Mouse (Mus musculus): ENCODE results near the gene Evl. TPM values are rescaled to one million over a fixed set of nuclear protein-coding genes. Genes with fewer than 3 reads are reported as not detected.
"Not testable (repeated sequence)": the region's sequence is repeated elsewhere in the genome, so short reads cannot be mapped to it uniquely, and the experiment has no call there.

The Evl gene
- 100 to 1,000 TPM; 260 to 266 TPM for total RNA-seq (2021)

DNA sequence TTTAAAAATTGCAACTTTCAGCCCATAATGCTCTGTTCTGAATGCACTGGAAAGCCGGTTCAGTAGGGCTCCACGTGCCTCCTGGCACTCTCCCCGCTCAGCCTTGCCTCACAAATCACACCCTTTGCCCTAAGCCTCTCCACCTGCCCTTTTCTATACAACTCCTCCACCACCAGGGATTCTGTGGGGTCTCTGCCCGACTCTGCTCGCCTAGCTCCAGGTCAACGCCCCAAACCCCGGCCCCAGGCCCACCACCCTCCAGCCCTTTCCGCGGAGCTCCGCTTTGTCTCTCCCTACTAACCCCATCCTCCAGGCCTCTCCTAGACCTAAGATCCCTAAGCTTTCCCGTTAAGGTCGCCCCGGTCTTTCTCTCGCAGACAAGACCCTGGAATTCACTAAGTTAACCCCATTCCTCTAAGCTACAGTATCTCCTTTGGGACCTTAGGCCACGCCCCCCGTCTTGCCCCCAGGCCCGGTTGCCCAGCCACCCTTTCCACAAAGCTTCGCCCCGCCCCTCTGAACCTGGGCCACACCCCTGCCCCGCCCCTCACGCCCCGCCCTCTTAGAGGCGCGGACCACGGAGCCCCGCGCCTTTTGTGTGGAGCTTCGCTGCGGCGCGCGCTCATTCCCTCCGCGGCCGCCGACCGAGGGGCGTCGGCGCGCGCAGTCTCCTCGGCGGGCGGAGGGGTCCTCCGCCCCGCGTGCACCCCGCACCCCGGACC lies at the start of gene Evl:
Gene Evl, plus strand, starts transcription at position 601 of the 722 bp plus-strand sequence.
- peak; percentile 75 to 77 for DNase-seq (ENCODE audit: low spot score in 2 of 2)
- intact Hi-C loops (cut with DNase I): no loop called here

DNA sequence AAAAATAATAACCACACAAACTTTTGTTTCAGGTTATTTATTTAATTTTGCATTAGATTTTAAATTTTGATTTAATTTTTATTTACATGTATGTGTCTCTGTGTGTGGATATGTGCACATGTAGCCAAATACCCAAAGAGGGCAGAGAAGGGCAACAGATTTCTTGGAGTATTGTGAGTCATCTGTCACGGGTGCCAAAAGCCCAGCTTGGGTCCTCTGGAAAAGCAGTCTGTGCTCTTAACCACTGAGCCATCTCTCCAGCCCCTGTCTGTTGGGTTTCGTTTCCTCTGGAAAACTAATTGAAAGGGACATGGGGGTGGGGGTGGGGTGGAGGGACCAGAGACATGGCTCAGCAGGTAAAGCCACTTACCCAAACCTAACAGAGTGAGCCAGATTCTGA lies 48.7 kb upstream of the Evl start:
- DNase-seq (ENCODE audit: low spot score in 2 of 2): no peak

DNA sequence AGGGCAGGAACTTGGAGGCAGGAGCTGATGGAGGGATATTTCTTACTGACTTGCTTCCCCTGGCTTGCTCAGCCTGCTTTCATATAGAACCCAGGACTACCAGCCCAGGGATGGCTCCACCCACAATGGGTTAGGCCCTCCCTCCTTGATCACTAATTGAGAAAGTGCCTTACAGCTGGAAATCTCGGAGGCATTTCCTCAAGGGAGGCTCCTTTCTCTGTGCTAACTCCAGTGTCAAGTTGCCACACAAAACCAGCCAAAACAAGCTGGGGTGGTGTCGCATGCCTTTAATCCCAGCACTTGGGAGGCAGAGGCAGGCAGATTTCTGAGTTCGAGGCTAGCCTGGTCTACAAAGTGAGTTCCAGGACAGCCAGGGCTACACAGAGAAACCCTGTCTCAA lies 47.5 kb upstream of the Evl start:
- DNase-seq (ENCODE audit: low spot score in 2 of 2); intact Hi-C loops (cut with DNase I): not testable (repeated sequence)

More for the DNA sequence above, 48.7 kb upstream of the Evl start:
- intact Hi-C loops (cut with DNase I): no loop called here

DNA sequence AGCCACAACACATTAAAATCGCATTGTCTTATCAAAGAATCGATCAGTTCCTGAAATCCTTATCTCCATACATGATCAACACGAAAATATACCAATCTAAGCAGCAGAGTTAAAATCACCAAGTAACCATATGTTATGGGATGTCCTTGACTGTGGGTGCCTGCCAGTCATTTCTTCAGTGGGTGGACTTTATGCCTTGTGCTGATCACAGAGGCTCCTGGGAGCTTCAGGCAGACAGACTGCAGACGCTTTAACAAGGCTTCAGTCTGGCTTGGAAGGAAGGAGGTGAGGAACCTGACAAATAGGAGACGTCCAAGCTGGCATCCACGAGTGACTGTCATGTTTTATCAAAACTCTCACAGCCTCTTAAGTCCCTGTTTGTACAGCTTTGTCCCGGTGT lies 43.9 kb upstream of the Evl start:
- DNase-seq (ENCODE audit: low spot score in 2 of 2): peak in 1 of 2 experiments; percentile 80
- intact Hi-C loops (cut with DNase I): loop anchor here (1.0 kb wide), 1 partner anchor 77 kb away; no protein-coding TSS in a partner anchor

DNA sequence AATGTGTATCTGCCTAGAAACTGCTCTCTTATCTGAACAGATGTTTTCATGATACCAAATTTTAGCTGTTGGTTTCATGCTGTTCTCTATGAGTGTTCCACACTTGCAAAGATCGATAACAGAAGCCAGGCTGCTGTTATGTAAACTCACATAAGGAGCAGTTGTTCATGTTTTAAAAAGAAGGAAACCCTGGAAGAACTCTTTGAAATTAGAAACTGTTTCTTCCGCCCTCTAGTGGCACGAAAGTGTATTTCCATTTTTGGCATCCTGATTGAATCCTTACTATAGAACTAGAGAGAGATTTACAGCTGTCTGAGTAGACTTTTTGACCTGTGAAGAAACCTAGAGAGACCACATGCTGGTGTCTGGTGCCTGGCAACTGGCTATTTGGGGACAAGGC lies 43.5 kb upstream of the Evl start:
- intact Hi-C loops (cut with DNase I): no loop called here
- peak; percentile 55 to 85 for DNase-seq (ENCODE audit: low spot score in 2 of 2)

DNA sequence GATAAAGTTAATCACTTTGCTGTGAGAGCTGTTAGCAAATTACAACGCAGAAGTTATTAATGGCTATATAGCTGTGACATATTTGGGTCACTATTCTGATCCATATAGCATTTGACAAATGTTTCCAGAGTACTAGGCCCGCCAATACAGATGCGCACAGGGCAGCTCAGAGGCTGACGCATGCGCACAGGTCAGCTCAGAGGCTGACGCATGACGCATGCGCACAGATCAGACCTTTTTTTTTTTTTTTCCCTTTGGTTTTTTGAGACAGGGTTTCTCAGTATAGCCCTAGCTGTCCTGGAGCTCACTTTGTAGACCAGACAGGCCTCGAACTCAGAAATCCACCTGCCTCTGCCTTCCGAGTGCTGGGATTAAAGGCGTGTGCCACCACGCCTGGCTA lies 39.1 kb upstream of the Evl start:
- DNase-seq (ENCODE audit: low spot score in 2 of 2): no peak
- intact Hi-C loops (cut with DNase I): no loop called here

DNA sequence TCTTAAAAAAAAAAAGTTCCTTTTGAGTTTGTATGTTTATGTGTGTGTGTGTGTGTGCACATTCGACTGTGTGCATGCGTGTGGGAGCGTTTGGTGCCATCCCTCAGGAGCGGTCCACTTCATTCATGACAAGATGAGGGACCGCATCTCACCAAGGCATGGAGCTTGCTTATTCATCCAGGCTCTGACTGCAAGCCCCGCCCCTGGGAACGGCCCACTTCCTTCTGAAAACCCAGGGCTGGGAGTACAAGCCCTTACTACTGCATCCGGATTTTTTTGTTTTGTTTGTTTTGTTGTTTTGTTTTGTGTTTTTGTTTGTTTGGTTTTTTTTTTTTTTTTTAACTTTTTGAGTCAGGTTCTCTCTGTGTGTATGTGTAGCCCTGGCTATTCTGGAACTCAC lies 35.1 kb upstream of the Evl start:
- DNase-seq (ENCODE audit: low spot score in 2 of 2): no peak
- intact Hi-C loops (cut with DNase I): no loop called here

DNA sequence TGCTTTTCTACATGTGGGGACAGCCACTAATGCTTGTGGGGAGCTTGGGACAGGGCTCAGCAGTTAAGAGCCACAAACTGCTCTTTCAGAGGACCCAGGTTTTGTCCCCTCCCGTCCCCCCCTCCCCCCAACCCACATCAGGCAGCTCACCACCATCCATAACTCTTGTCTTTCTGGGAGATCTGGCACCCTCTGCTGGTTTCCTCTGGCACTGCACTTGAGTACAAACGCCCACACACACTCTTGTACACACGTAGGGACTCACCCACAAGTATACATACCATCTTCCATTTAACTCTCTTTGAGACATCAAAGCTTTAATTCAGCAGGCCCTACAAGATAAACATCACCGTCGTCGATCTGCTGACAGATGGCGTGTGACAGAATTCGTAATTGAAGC lies 25.3 kb upstream of the Evl start:
- intact Hi-C loops (cut with DNase I): no loop called here
- peak; percentile 60 to 76 for DNase-seq (ENCODE audit: low spot score in 2 of 2)

DNA sequence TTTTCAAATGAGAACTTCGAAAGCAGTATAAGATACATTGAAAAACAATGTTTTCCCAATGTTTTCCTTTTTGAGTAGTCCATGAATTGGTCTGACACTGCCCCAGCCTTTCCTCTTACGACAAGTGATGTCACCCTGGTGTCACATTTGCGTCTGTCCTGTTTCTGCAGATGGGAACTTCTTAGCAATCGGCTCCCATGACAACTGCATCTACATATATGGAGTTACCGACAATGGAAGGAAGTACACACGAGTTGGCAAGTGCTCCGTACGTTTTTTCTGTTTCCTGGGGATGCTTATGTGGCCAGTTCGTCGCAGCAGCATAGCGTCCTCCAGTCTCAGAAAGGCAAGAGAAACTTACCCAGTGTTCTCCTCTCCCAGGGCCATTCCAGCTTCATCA lies 20.0 kb upstream of the Evl start:
- no peak for DNase-seq (ENCODE audit: low spot score in 2 of 2)
- intact Hi-C loops (cut with DNase I): loop anchor here (10.0 kb wide), 1 partner anchor 330 kb away; no protein-coding TSS in a partner anchor

DNA sequence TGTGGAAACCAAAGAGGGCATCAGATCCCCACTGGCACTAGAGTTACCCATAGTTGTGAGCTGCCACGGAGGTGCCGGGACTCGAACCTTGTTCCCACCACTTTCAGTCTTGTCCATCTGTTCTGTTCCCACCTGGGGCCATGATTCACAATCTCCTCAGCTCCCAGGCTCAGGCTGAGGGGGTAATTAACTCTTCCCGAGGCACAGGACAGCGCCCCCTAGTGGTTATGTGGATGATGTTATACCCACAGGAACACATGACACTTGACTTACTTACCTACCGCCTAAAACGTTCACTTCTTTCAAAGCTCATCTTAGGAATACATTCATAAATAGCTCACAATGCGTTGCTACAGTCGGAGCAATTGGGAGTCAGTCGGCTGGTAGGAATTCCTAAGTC lies 18.1 kb upstream of the Evl start:
- intact Hi-C loops (cut with DNase I): loop anchor here (10.0 kb wide), 1 partner anchor 332 kb away; no protein-coding TSS in a partner anchor
- DNase-seq (ENCODE audit: low spot score in 2 of 2): no peak

DNA sequence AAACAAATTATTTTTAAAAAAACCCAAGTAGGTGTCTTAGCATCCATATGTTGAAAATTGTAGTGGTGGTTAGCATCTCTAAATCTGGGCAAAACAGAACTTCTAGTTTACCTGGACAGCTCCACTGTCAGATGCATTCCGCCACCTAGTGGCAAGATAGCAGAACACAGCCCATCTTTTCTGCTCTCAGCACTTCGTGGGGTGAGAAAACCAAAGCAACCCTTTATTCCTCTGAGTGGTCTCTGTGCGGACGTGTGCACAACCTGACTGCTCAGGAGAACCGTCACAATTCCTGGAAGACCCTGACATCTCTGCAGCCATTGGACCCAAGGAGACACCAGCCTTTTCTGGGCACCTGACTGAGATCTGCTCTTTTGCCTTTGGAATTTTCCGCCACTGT lies 13.4 kb upstream of the Evl start:
- DNase-seq (ENCODE audit: low spot score in 2 of 2): peak; percentile 50 to 77
- intact Hi-C loops (cut with DNase I): no loop called here

DNA sequence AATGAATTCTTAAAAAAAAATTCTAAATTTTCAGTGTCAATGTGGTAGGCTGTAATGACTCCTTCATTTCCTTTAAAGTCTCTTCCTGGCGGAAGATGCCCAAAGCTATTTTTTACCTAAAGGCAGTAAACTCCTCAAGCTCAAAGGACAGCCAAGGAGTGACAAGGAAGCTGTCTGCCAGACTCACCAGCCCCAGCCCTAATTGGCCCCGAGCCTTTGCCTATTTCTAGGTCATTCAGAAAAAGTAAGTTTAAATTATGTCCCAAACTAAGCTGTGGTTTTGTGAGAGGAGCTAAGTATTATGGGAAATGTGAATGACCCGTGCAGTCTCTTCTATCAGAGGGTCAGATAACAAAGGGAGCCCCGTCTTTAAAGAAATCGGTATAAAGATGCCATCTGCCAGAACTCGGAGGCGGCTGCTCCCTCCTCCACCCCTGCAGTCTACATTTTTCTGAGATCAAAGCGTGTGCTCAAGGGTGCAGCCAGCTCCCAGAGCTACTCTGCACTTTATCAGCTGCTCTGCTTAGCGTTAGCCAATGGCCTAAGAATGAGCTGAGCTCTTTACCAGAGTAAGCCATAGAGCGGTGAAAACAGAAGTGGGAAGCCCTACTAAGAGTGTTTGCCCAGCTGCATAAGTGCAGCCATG lies 7.9 kb upstream of the Evl start:
- no peak for DNase-seq (ENCODE audit: low spot score in 2 of 2)
- intact Hi-C loops (cut with DNase I): no loop called here

DNA sequence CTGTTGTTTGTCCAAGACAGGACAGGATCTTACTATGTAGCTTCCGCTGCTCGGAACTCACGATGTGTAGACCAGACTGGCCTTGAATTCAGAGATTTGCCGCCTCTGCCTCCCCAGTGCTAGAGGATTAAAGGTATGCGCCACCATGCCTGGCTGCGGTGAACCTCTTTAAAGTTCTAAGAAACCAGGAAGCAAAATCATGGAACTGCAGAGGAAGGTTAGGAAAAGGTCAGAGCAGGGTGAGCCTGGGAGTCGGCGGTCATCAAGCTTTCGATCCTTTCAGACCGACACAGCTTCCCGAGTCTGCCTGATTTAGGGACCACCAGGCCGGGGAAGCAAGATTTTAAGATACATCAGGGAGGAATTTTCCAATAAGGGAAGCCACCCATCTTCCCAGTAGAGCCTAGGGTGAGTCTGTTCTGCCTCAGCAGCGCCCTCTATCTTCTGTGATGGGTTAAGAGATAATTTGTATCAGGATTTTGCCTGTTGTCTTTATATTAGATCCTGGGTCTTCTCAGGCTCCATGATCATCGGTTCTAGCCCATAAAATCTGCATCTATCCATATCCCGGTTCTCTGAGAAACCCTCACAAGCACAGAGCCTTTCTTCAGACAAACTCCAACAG lies 7.2 kb upstream of the Evl start:
- DNase-seq (ENCODE audit: low spot score in 2 of 2): no peak
- intact Hi-C loops (cut with DNase I): no loop called here

DNA sequence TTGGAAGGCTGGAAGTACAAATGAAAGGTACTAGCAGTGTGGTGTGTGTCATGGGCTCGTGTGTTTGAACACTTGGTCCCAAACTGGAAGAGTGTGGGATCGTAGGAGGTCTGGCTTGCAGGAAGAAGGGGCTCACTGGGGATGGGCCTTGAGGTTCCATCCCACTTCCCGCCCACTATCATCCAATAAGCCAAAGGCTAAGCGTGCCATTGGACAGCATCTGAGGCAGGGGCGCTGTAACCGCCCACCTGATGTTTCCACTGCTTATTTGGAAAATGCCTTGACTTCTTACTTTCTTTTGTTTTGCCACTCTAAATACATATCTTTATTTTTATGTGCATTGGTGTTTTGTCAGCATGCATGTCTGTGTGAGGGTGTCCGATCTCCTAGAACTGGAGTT lies 2.8 kb upstream of the Evl start:
- intact Hi-C loops (cut with DNase I): no loop called here
- DNase-seq (ENCODE audit: low spot score in 2 of 2): no peak

DNA sequence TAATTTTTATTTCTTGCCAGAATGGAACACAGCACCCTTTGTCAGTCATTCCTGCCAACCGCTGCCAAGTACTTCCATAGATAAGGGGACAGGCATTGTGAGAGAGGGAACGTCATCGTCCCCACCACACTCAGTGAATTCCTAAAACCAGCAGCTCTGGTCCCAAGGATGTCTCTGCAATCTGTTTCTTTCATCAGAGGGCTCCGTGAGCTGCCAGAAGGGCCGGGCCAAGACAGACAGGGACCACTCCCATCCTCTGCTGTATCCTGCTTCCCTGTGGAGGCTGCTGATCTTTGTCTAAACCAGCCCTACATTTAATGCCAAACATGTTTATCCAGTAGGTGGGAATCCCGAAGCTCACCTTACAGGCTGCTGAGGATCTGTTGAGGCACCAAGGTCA lies 1.4 kb upstream of the Evl start:
- intact Hi-C loops (cut with DNase I): no loop called here
- no peak for DNase-seq (ENCODE audit: low spot score in 2 of 2)

DNA sequence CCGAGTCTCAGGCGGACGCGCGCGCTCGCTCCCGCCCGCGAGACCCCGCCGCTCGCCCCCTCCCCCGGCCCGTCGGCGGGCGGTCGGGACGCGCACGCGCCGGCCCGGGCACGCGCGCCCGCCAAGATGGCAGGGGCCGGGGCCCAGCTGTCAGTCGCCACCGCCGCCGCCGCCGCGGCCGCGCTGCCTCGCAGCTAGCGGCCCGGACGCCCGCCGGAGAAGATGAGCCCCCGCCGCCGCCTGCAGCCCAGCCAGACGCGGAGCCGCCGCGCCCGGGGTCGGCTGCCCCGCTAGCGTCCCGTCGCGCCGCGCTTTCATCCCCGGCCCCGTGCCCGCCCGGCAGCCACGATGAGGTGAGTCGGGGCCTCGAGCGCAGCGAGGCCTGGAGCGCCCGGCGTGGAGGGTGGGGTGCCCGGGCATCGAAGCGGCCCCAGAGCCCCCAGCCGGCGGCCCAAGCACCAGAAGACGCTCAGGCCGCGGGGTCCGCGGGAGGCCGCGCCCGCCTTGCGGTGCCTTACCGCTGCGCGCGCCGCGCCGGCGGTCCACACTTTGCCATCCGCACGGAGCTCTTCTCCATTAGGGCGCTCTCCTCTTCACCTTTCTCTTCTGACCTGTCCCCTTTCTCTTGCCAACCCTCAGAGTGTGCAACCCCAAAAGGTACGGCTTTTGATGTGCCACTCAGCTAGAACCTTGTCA lies 489 bp downstream of the Evl start:
- intact Hi-C loops (cut with DNase I): loop anchor here (5.0 kb wide), 1 partner anchor 52 kb away; no protein-coding TSS in a partner anchor
- peak; percentile 38 to 63 for DNase-seq (ENCODE audit: low spot score in 2 of 2)

DNA sequence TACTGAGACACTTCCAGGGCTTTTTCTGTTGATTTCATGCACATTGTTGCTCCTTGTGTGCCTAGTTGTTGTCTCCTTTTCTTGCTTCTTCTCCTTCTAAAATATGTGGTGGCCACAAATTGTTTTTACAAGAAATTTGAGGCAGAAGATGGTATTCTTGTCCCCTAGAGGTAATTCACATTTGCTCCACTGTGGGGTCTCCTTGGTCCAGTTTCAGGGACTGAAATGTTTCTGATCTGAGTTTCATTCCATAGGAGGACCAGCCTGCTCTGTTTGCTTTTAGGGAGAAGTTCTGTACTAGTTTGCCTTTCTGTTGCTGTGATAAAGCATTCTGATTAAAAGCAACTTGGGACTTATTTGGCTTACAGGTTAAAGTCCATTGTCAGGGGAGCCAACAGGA lies 3.7 kb downstream of the Evl start:
- intact Hi-C loops (cut with DNase I): loop anchor here (5.0 kb wide), 1 partner anchor 49 kb away; no protein-coding TSS in a partner anchor
- no peak for DNase-seq (ENCODE audit: low spot score in 2 of 2)

DNA sequence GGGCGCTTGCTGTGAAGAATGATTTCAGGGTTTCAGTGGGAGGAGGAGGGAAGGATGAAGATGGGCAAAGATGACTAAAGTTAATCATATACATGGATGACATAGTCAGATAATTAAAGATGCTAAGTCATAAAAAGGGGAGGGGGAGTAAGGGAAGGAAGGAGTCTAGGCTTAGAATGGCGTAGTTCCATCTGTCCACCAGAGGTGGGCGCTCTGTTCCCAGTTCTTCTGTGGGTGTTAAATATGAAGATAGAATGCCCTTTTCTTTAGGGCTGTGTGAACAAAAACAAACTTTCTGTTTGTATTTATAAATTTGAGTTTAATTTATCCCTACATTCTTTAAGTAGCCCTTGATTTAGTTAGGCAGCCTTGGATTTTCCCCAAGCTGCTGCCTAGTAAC lies 8.7 kb downstream of the Evl start:
- DNase-seq (ENCODE audit: low spot score in 2 of 2): no peak
- intact Hi-C loops (cut with DNase I): loop anchor here (5.0 kb wide), 1 partner anchor 194 kb away; no protein-coding TSS in a partner anchor

DNA sequence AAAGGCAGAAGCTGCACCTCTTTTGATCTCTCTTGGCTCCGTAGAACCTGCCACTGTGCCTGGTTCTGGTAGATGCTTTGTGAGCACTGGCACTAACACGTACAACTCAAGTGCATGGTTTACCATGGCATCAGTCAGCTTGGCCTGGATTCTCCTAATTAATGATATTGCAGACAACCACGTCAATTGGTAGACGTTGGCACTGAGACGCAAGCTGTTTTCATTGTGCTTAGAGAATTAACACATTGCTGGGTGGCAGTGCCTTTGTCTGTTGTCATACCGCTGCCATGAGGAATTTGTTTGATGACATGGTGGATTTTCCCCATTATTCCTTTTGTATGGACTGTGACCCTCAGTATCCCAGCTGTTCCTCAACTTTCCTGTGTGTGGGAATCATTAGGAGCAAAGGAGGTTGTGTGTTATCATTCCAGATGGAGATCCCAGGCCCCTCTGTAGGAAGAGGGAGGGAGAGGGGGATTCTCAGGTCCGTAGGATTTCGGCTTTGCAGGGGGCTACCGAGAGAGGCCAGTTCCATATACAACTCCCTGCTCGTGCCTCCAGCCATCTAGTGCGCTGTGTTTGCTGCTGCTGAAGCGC lies 10.5 kb downstream of the Evl start:
- intact Hi-C loops (cut with DNase I): loop anchor here (5.0 kb wide), 1 partner anchor 192 kb away; no protein-coding TSS in a partner anchor
- no peak for DNase-seq (ENCODE audit: low spot score in 2 of 2)

Data from left cerebral cortex, postnatal 25 days (tissue).